Mouse (Mus musculus): Measurements from ENCODE around the gene Sdk2.

Sdk2 gene

DNA sequence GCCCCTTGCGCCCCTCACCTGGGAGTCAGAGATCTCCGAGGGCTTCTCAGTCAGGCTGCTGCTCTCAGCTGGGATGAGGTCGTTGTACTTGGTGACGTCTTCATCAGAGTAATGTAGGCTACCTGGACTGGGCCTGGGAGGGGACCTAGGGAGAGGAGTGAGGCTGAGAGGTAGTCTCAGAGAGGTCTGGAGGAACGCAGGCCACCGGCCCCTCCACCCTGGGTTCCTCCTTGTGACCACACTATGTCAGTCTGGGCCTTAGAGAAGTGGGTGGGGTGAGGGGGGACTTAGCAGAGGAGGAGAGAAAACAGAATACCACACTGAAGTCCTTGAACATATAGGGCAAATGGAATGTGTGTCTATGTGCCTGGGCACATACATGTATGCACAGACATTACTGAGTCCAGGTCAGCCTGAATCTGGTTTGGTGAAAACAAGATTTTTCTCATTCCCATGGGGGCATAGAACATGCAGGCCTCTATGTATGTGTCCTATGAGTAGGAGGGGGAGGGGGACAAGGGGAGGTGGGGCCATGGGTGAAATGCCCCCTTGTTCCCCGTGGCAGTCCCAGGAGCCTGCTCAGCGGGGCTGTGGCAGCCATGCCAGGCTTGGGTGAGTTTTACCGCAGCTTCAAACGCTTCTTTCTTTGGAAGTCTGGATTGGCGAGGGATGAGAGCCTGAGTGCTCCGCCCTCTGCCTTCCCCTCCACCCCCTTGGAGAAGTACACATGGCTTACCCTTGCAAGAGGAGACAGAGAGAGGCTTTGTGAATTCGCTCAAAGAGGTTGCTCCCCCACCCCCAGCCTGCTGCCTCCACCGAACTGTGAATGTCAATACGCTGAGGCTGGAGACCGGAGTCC is 275.3 kb downstream of the Sdk2 start:
- DNase-seq (ENCODE audit: low read depth), result no peak

GRCm38 (mm10) chr11:113789101-113789500 is 277.7 kb downstream of the Sdk2 start:
- DNase-seq (ENCODE audit: low read depth), result no peak

GRCm38 (mm10) chr11:113788183-113788789 is 278.6 kb downstream of the Sdk2 start:
- DNase-seq (ENCODE audit: low read depth), result no peak

DNA sequence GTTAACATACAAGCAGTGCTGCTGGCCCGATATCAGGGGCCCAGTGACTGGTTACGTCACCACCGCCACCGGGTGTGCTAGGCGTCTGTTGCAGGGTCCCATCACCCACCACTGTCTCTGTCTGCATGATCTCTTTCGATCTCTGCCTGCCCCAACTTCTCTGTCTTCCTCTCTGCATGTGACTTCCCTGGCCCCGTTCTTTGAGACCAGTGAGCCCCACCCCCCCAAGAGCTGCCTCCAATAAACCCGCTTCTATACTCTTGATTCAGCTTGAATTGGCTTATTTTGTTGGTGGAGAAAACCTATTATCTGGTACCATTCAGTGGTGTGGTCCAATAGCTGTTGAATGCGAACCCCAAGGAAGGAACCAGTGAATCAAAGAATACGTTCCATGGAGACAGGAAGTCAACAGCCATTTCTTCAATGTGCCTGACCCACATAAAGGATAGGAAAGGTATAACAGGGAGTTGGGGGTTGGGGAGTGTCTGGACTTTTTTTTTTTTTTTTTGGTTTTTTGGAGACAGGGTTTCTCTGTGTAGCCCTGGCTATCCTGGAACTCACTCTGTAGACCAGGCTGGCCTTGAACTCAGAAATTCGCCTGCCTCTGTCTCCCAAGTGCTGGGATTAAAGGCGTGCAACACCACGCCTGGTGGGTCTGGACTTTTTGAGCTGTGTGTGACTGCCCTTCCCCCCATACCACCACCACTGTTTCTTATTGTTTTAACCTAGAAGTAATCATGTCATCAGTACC is 279.2 kb downstream of the Sdk2 start:
- DNase-seq (ENCODE audit: low read depth), result no peak

DNA sequence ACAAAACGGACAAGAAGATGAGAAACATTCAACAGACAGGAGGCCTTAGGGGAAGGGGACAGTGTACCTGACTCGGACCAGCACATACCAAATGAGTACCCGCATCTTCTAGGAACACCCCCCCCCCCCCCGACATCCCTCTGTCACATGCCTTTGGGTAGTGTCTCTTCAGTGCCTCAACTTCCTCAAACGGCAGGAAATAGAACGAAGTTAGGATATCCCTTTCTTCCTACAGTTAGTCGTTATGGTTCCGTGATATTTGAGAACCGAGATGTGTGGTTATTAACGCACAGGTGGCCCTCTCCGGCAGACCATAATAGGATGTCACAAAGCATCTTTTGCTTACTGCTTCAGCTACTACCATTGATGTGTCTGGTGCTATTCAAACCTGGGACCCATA is 279.8 kb downstream of the Sdk2 start:
- DNase-seq (ENCODE audit: low read depth), result no peak

DNA sequence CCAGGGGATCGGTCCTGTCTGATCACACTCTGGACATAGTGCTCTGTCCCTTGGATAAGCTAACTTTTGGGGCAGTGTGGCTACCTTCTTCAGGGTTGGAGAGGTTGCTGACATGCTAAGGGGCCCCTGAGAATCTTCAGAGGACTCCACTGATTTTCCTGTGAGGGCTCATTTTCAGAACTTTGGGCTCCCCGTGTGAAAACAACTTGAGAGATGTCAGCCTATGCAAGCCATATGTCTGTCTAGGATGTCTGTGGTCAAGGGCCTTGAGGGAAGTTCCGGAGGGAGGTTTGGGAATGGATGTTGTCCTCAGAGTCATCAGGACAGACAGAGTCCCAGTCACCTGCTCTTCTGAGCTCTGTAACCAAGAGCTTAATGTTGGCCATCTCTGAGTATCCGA is 280.5 kb downstream of the Sdk2 start:
- no peak for DNase-seq (ENCODE audit: low read depth)

DNA sequence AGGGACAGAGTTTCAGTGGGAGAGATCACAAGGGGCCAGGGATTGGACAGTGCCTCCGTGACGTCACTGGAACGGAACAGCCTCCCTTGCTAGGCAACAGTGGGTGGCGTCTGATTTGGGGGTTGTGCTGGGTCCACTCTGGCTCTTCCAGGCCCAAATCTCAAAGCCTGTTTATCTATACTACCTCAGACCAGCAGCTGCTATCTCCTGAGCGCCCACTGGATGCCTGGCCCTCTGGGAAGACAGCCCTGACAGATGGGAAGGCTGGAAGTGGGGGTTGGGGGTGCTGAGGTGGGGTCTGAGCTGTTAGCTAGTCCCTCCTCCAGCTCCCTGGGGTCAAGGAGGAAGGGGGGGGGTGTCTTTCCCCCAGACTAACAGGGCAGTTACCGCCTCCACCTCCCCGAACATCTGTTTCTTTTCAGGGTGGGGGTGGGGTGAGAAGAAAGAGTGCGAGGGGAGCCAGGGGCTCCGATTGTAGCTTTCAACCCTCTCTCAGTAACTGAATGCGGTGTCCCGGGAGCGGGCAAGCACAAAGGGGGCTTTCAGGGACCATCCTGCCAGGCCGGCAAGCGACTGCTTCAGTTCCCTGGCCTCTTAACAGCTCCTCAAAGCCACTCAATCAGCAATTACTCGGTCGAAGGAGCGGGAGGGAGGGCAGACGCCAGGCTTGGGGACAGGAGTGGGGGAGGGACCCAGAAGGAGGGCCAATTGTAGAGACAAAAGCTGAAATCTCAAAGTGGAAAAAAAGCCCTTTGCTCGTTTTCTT is 281.3 kb downstream of the Sdk2 start:
- no peak for DNase-seq (ENCODE audit: low read depth)

GRCm38 (mm10) chr11:113784656-113785396 is 282.0 kb downstream of the Sdk2 start:
- no peak for DNase-seq (ENCODE audit: low read depth)

GRCm38 (mm10) chr11:113782496-113782895 is 284.4 kb downstream of the Sdk2 start:
- DNase-seq (ENCODE audit: low read depth), result no peak

GRCm38 (mm10) chr11:113782006-113782405 is 284.8 kb downstream of the Sdk2 start:
- no peak for DNase-seq (ENCODE audit: low read depth)

GRCm38 (mm10) chr11:113779680-113780041 is 287.2 kb downstream of the Sdk2 start:
- DNase-seq (ENCODE audit: low read depth), result no peak

- no peak for DNase-seq (ENCODE audit: low read depth)
Measured at GRCm38 (mm10) chr11:113778733-113779679, 287.8 kb downstream of the Sdk2 start.

GRCm38 (mm10) chr11:113777878-113778464 is 288.9 kb downstream of the Sdk2 start:
- DNase-seq (ENCODE audit: low read depth), result no peak

DNA sequence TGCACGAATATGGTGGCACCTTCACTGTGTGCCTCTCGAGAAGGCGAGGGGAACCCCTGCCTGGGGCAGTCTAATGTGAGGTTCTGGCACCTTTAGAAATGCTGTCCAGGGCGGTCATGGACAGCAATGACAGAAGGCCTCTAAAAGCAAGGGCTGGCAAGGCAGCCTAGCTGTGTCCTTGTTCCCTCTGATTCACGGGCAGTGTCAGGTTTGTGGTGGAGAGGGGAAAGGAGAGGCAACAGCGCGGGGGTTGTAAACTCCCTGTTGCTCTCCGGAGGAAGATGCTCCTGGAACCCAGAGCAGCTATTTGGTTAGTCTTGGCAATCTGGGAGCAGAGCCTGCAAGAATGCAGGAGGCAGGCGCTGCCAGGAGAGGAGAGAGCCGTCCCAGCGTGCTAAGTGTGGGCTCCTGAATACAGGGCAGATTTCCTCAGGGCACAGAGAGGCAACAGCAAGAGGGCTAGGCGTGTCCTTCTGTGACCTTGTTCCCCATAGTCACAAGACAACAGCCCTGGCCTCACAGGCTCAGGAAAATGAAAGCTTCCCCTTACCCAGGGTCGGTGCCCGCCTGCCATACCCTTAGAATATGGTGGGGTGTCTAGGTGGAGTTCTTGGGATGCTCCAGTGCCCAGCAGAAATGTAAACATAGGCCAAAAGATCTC is 289.9 kb downstream of the Sdk2 start:
- no peak for DNase-seq (ENCODE audit: low read depth)

DNA sequence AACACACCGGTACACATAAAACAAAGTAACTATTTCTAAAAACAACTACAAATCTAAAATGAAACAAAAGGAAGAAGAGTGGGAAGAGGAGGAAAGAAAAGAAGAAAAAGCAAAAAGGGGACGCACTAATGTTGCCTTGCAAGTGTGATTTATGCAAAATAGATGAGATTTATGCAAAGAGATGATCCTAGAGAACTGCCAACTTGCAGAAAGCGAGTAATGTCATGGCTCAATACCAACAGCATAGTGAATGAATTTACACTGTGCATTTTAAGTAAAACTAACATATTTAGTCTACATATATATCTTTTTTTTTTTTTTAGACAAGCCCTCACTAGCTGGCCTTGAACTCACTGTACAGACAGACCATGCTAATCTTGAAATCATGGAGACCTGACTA is 292.1 kb downstream of the Sdk2 start:
- no peak for DNase-seq (ENCODE audit: low read depth)

GRCm38 (mm10) chr11:113773191-113773590 is 293.7 kb downstream of the Sdk2 start:
- DNase-seq (ENCODE audit: low read depth), result no peak

DNA sequence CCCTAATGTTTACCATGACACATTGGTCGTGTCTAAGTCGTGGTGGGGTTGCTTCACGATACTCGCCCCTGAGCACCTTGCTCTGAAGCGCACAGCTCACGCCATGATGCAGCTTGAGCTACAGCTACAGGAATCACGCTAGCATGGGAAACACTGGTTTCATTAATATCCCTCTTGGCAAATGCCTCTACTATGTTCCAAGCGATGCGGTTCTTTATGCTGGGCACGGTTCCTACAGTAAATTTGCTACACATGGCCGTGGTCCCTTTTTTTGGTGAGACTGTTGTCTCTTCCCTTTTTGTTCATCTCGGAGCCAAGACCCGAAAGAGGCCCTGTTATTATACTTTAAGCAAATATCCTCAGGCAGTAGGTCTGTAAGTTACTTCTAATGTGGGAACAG is 295.7 kb downstream of the Sdk2 start:
- no peak for DNase-seq (ENCODE audit: low read depth)

- DNase-seq (ENCODE audit: low read depth), result no peak
Measured at GRCm38 (mm10) chr11:113768356-113768755, 298.5 kb downstream of the Sdk2 start.

DNA sequence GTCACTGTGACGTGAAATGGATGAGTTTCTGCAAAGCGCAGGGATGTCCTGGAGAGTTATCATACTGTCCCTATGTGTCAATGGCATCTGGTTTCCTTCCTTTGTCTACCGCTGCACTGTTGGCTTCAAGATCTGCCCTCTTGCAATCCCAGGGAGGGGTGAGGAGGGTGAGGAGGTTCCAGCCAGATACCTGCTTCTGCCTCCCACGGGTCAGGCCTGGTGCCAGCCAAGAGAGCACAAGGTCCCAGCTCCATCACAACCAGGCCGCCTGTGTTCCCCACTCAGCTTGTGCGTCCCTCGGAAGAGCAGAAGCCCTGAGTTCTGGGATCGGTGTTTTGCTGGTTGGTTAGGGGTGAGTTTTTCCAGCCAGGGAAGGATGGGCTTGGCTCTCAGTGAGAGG is 299.6 kb downstream of the Sdk2 start:
- DNase-seq (ENCODE audit: low read depth), result no peak
